In the genomic region with DNA sequence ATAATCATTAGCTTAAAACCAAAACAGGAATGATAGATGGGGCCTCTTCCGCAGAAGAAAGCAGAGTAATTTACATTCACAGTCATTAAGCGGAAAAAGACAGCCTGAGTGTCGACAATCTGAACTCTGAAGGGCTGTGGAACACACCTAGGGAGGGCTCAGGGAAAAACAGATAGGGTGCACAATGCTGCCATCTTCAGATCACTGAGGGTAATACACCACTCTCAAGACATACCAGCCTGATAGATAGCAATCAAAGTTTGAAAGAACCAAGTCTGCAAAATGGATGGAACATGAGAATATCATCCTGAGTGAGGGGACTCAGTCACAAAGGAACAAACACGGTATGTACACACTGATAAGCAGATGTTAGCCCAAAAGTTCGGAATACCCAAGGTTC, we compare ENCODE assay signal across 9 mouse cellular contexts.
DNase-seq lines count a peak whose midpoint lies in the region; ATAC-seq and TF ChIP-seq lines count a peak whose summit lies in the region.
"Had no signal": no experiment of that assay in that cellular context is flagged by ENCODE, and none has a peak within 500 bp of the region (broad histone marks: within the 10 kb centered on the region; RNA-seq: fewer than 3 reads in every experiment).

No protein-coding gene starts in this region.

- peak; percentile 94 for ATAC-seq in forebrain, embryonic 13.5 days
- no peak for ATAC-seq in intestine, embryonic 14.5 days (replicated peaks; ENCODE audit: low FRiP score, low TSS enrichment, low read depth)

- no peaks in the 10 kb centered on the region for H3K9me3 ChIP-seq in forebrain, embryonic 13.5 days (replicated peaks)
- 0 out of 2 replicates have a peak, but pooled peaks cover 6% of the 10 kb centered on the region for H3K9me3 ChIP-seq in intestine, embryonic 14.5 days (ENCODE audit: control insufficient read depth, low read length)
- no peaks in the 10 kb centered on the region for H3K9me3 ChIP-seq in midbrain, embryonic 10.5 days (replicated peaks)
- H3K9me3 ChIP-seq: liver, embryonic 15.5 days had no signal

- peak; percentile 73 for TF ChIP-seq CTCF in gastrocnemius, adult 2 months (IDR thresholded peaks at IDR 0.05)

- no peaks in the 10 kb centered on the region for H3K4me1 ChIP-seq in forebrain, embryonic 13.5 days
- H3K4me1 ChIP-seq in intestine, embryonic 14.5 days (replicated peaks; ENCODE audit: control insufficient read depth, insufficient read depth, low read length): no peaks in the 10 kb centered on the region; the same call in 1 of the 2 replicates
- H3K4me1 ChIP-seq in midbrain, embryonic 10.5 days: no peaks in the 10 kb centered on the region
- H3K4me1 ChIP-seq: liver, embryonic 15.5 days had no signal

- 7% methylated on average over 5 of the region's 5 CpGs for WGBS in forebrain, embryonic 13.5 days
- 14% methylated on average over 5 of the region's 5 CpGs for WGBS in intestine, embryonic 14.5 days
- 25% methylated on average over 5 of the region's 5 CpGs for WGBS in midbrain, embryonic 10.5 days

- no peaks in the 10 kb centered on the region for H3K27me3 ChIP-seq in forebrain, embryonic 13.5 days
- H3K27me3 ChIP-seq in intestine, embryonic 14.5 days (replicated peaks; ENCODE audit: control insufficient read depth, insufficient read depth, low read length): no peaks in the 10 kb centered on the region
- H3K27me3 ChIP-seq in midbrain, embryonic 10.5 days (ENCODE audit: low read depth, poor library complexity, severe bottlenecking): no peaks in the 10 kb centered on the region
- H3K27me3 ChIP-seq: liver, embryonic 15.5 days had no signal

- no peak overlapping the region for H3K27ac ChIP-seq in gastrocnemius, adult 2 months
- H3K27ac ChIP-seq in forebrain, embryonic 13.5 days: no peak overlapping the region
- no peak overlapping the region for H3K27ac ChIP-seq in intestine, embryonic 14.5 days (ENCODE audit: low read depth)
- H3K27ac ChIP-seq in midbrain, embryonic 10.5 days (replicated peaks): no peak overlapping the region
- H3K27ac ChIP-seq: liver, embryonic 15.5 days had no signal

- H3K9ac ChIP-seq in forebrain, embryonic 13.5 days: no peak overlapping the region
- H3K9ac ChIP-seq in intestine, embryonic 14.5 days (ENCODE audit: low read length): no peak overlapping the region
- H3K9ac ChIP-seq: liver, embryonic 15.5 days had no signal

- H3K4me2 ChIP-seq in forebrain, embryonic 13.5 days: no peak overlapping the region
- H3K4me2 ChIP-seq in intestine, embryonic 14.5 days (ENCODE audit: low read length): no peak overlapping the region
- H3K4me2 ChIP-seq: liver, embryonic 15.5 days had no signal

- H3K4me3 ChIP-seq in gastrocnemius, adult 2 months: no peak overlapping the region
- H3K4me3 ChIP-seq in forebrain, embryonic 13.5 days: no peak overlapping the region
- no peak overlapping the region for H3K4me3 ChIP-seq in intestine, embryonic 14.5 days (ENCODE audit: low read depth, low read length)
- no peak overlapping the region for H3K4me3 ChIP-seq in midbrain, embryonic 10.5 days
- H3K4me3 ChIP-seq: liver, embryonic 15.5 days had no signal

- no peaks in the 10 kb centered on the region for H3K36me3 ChIP-seq in forebrain, embryonic 13.5 days (ENCODE audit: poor library complexity, severe bottlenecking)
- H3K36me3 ChIP-seq in intestine, embryonic 14.5 days (ENCODE audit: control insufficient read depth, insufficient read depth, low read length): no peaks in the 10 kb centered on the region
- no peaks in the 10 kb centered on the region for H3K36me3 ChIP-seq in midbrain, embryonic 10.5 days
- H3K36me3 ChIP-seq: liver, embryonic 15.5 days had no signal

- peak; percentile 26 for DNase-seq in gastrocnemius, adult 2 months
- no peak for DNase-seq in gastrocnemius, adult 8-10 months (ENCODE audit: low spot score in 2 of 2)
- DNase-seq in brain, embryonic 18.5 days (ENCODE audit: low read depth, low spot score): peak; percentile 55
- peak; percentile 72 for DNase-seq in intestine, embryonic 14.5 days (ENCODE audit: low spot score)
- DNase-seq in left cerebral cortex, adult 18-20 months (ENCODE audit: low spot score in 2 of 2): peak; percentile 67 to 68
- peak; percentile 40 for DNase-seq in midbrain, embryonic 10.5 days (ENCODE audit: low spot score)
- peak; percentile 16 for DNase-seq in thymus, postnatal 4 days

- intact Hi-C loops in gastrocnemius, adult 2 months (cut with DNase I): loop anchor here (5.0 kb wide), 1 partner anchor 640 kb away; no protein-coding TSS in a partner anchor

Comparison
In these comparisons a context has a peak if more than half of its experiments do, and no peak if none do; other contexts are left out.
1. DNase-seq: peak in gastrocnemius, adult 2 months (single experiment), brain, embryonic 18.5 days (single experiment), intestine, embryonic 14.5 days (single experiment), left cerebral cortex, adult 18-20 months (2 of 2), midbrain, embryonic 10.5 days (single experiment) and thymus, postnatal 4 days (single experiment); none in gastrocnemius, adult 8-10 months (0 of 2).